8 mouse cellular contexts compared by ENCODE assay signal in the genomic region with DNA sequence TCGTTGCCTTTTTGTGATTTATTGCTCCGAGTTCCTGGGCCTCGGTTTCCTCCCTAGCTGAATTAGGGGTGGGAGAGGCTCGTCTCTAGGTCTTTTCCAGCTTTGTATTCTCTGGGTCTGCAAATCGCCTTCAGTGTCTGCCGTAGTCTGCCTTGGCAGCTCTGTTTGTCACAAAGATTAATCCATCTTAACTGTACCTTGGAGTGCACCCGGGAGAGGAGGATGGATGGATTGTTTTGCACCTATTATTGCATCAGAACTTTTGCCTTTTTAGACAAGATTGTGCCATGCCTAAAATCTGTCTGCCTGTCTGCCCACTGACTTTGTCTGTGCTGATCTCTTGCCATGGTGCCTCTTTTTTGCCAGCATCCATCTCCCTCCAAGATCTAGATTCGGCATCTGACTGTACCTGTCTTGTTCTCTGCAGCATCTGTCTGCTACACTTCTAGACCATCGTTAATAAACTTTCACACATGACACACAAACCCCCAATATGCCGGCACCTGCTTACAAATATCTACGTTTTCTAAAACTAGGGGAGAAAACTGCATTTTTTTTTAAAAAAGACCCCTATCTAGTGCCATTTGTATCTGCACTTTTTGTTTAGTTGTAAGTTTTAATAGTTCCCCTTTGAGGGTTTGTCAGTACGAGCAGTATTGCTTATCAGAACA.
DNase-seq lines count a peak whose midpoint lies in the region; ATAC-seq and TF ChIP-seq lines count a peak whose summit lies in the region.

No protein-coding gene starts in this region.

- H3K27ac ChIP-seq in kidney, embryonic 14.5 days (ENCODE audit: low read depth, low read length), result no peak overlapping the region
- H3K27ac ChIP-seq in kidney, adult 2 months (ENCODE audit: insufficient read depth, low read depth, low read length), result no peak overlapping the region
- peak overlapping the region; percentile 97 for H3K27ac ChIP-seq in forebrain, embryonic 16.5 days (ENCODE audit: low read length)
- H3K27ac ChIP-seq in midbrain, embryonic 13.5 days, result peak overlapping the region; percentile 99

- H3K4me2 ChIP-seq in kidney, embryonic 14.5 days (replicated peaks; ENCODE audit: low read depth, low read length), result peak overlapping the region; percentile 53
- peak overlapping the region; percentile 71 for H3K4me2 ChIP-seq in forebrain, embryonic 16.5 days (ENCODE audit: low read length)
- peak overlapping the region; percentile 86 for H3K4me2 ChIP-seq in midbrain, embryonic 13.5 days (replicated peaks)

- peak overlapping the region; percentile 34; the same call in 1 of the 2 replicates for H3K4me3 ChIP-seq in kidney, embryonic 14.5 days (ENCODE audit: low read length)
- no peak overlapping the region for H3K4me3 ChIP-seq in kidney, adult 2 months (ENCODE audit: insufficient read depth, low read depth, low read length)
- peak overlapping the region; percentile 62 for H3K4me3 ChIP-seq in forebrain, embryonic 16.5 days (replicated peaks; ENCODE audit: low read length)
- peak overlapping the region; percentile 64 for H3K4me3 ChIP-seq in midbrain, embryonic 13.5 days (replicated peaks)

- TF ChIP-seq POLR2A in kidney, adult 2 months (IDR thresholded peaks at IDR 0.05; ENCODE audit: low read depth, low read length), result no peak

- no peak for ATAC-seq in kidney, embryonic 14.5 days (ENCODE audit: low FRiP score, low TSS enrichment)
- ATAC-seq in forebrain, embryonic 16.5 days, result no peak
- no peak for ATAC-seq in midbrain, embryonic 13.5 days

- 32% methylated on average over 12 of the region's 12 CpGs for WGBS in kidney, embryonic 14.5 days
- 60% methylated on average over 12 of the region's 12 CpGs for WGBS in kidney, adult 2 months
- WGBS in forebrain, embryonic 16.5 days, result 9% methylated on average over 12 of the region's 12 CpGs
- WGBS in midbrain, embryonic 13.5 days, result 24% methylated on average over 12 of the region's 12 CpGs

- no peak for DNase-seq in kidney, adult 2 months
- DNase-seq in cerebellum, postnatal 10 days, result peak; percentile 64 to 66
- DNase-seq in ovary, adult 18-20 months (ENCODE audit: low spot score), result no peak
- DNase-seq in gastrocnemius, postnatal 14 days, result no peak
- no peak for DNase-seq in urinary bladder, postnatal 25 days (ENCODE audit: low spot score)

- H3K9me3 ChIP-seq in kidney, embryonic 14.5 days (ENCODE audit: control insufficient read depth, low read length), result no peaks in the 10 kb centered on the region
- H3K9me3 ChIP-seq in forebrain, embryonic 16.5 days (ENCODE audit: control insufficient read depth, low read length), result no peaks in the 10 kb centered on the region
- H3K9me3 ChIP-seq in midbrain, embryonic 13.5 days, result no peaks in the 10 kb centered on the region

- intact Hi-C loops in gastrocnemius, postnatal 14 days (cut with DNase I; ENCODE audit: low total_unique reads), result no loop called here

- no peaks in the 10 kb centered on the region for H3K27me3 ChIP-seq in kidney, embryonic 14.5 days (ENCODE audit: control insufficient read depth, insufficient read depth, low read length)
- no peaks in the 10 kb centered on the region for H3K27me3 ChIP-seq in kidney, adult 2 months (replicated peaks; ENCODE audit: control insufficient read depth, insufficient read depth, low read length)
- no peaks in the 10 kb centered on the region for H3K27me3 ChIP-seq in forebrain, embryonic 16.5 days (replicated peaks; ENCODE audit: control insufficient read depth, insufficient read depth, low read length)
- no peaks in the 10 kb centered on the region for H3K27me3 ChIP-seq in midbrain, embryonic 13.5 days

- no peak overlapping the region; the same call in 1 of the 2 replicates for H3K9ac ChIP-seq in kidney, embryonic 14.5 days (ENCODE audit: low read depth, low read length)
- H3K9ac ChIP-seq in forebrain, embryonic 16.5 days (replicated peaks; ENCODE audit: low read depth, low read length), result peak overlapping the region; percentile 83
- peak overlapping the region; percentile 88; the same call in 1 of the 2 replicates for H3K9ac ChIP-seq in midbrain, embryonic 13.5 days (replicated peaks)

- TF ChIP-seq CTCF in kidney, adult 2 months (conservative IDR thresholded peaks at IDR 0.05; ENCODE audit: insufficient read depth, insufficient read length, low read depth, low read length), result no peak

- H3K4me1 ChIP-seq in kidney, embryonic 14.5 days (ENCODE audit: control insufficient read depth, insufficient read depth, low read length), result peaks cover 7% of the 10 kb centered on the region; the same call in 1 of the 2 replicates
- peaks cover 9% of the 10 kb centered on the region; the same call in 1 of the 2 replicates for H3K4me1 ChIP-seq in kidney, adult 2 months (ENCODE audit: control insufficient read depth, insufficient read depth, low read length)
- H3K4me1 ChIP-seq in forebrain, embryonic 16.5 days (replicated peaks; ENCODE audit: control insufficient read depth, insufficient read depth, low read length), result peaks cover 28% of the 10 kb centered on the region
- peaks cover 39% of the 10 kb centered on the region for H3K4me1 ChIP-seq in midbrain, embryonic 13.5 days (replicated peaks)

- H3K36me3 ChIP-seq in kidney, embryonic 14.5 days (ENCODE audit: control insufficient read depth, insufficient read depth, low read length), result no peaks in the 10 kb centered on the region
- no peaks in the 10 kb centered on the region for H3K36me3 ChIP-seq in kidney, adult 2 months (ENCODE audit: control insufficient read depth, insufficient read depth, low read length)
- no peaks in the 10 kb centered on the region for H3K36me3 ChIP-seq in forebrain, embryonic 16.5 days (ENCODE audit: control insufficient read depth, insufficient read depth)
- no peaks in the 10 kb centered on the region for H3K36me3 ChIP-seq in midbrain, embryonic 13.5 days

Comparison
In these comparisons a context has a peak if more than half of its experiments do, and no peak if none do; other contexts are left out.
1. H3K27ac ChIP-seq: peak in forebrain, embryonic 16.5 days (single experiment) and midbrain, embryonic 13.5 days (single experiment); none in kidney, embryonic 14.5 days (single experiment) and kidney, adult 2 months (single experiment).
2. DNase-seq: peak in cerebellum, postnatal 10 days (2 of 2); none in kidney, adult 2 months (single experiment), ovary, adult 18-20 months (single experiment), gastrocnemius, postnatal 14 days (single experiment) and urinary bladder, postnatal 25 days (single experiment).
3. Peak in every context shown above with its lines, with median percentiles within 50 percentile points of each other: H3K4me2 ChIP-seq.